ENCODE assay signal across 19 mouse cellular contexts in genomic region chr6:88943666-88944065, GRCm38 (mm10). TPM values are rescaled to one million over a fixed set of nuclear protein-coding genes. Genes with fewer than 3 reads are reported as not detected.
DNase-seq lines count a peak whose midpoint lies in the region; ATAC-seq lines count a peak whose summit lies in the region.
"Had no signal": no experiment of that assay in that cellular context is flagged by ENCODE, and none has a peak within 500 bp of the region (broad histone marks: within the 10 kb centered on the region; RNA-seq: fewer than 3 reads in every experiment).

No protein-coding gene starts in this region.

- H3K4me1 ChIP-seq in forebrain, embryonic 10.5 days = peaks cover 60% of the 10 kb centered on the region
- peaks cover 52% of the 10 kb centered on the region for H3K4me1 ChIP-seq in forebrain, embryonic 14.5 days (ENCODE audit: control insufficient read depth, insufficient read depth, low read length)
- H3K4me1 ChIP-seq in hindbrain, embryonic 13.5 days (replicated peaks) = peaks cover 63% of the 10 kb centered on the region
- peaks cover 58% of the 10 kb centered on the region for H3K4me1 ChIP-seq in midbrain, embryonic 12.5 days
- H3K4me1 ChIP-seq: liver, embryonic 12.5 days had no signal

- H3K36me3 ChIP-seq in forebrain, embryonic 10.5 days (replicated peaks) = no peaks in the 10 kb centered on the region
- no peaks in the 10 kb centered on the region for H3K36me3 ChIP-seq in forebrain, embryonic 14.5 days (ENCODE audit: control insufficient read depth, insufficient read depth, low read length)
- H3K36me3 ChIP-seq in hindbrain, embryonic 13.5 days = no peaks in the 10 kb centered on the region
- no peaks in the 10 kb centered on the region for H3K36me3 ChIP-seq in midbrain, embryonic 12.5 days
- H3K36me3 ChIP-seq: embryonic facial prominence, embryonic 10.5 days; liver, embryonic 12.5 days had no signal

- no peaks in the 10 kb centered on the region for H3K9me3 ChIP-seq in forebrain, embryonic 10.5 days
- no peaks in the 10 kb centered on the region for H3K9me3 ChIP-seq in forebrain, embryonic 14.5 days (replicated peaks; ENCODE audit: control insufficient read depth, low read length)
- H3K9me3 ChIP-seq in hindbrain, embryonic 13.5 days = no peaks in the 10 kb centered on the region
- H3K9me3 ChIP-seq in midbrain, embryonic 12.5 days = no peaks in the 10 kb centered on the region
- H3K9me3 ChIP-seq: embryonic facial prominence, embryonic 10.5 days; liver, embryonic 12.5 days had no signal

- peaks cover 18% of the 10 kb centered on the region for H3K27me3 ChIP-seq in forebrain, embryonic 10.5 days (ENCODE audit: poor library complexity, severe bottlenecking)
- H3K27me3 ChIP-seq in forebrain, embryonic 14.5 days (replicated peaks; ENCODE audit: control insufficient read depth, insufficient read depth, low read length) = no peaks in the 10 kb centered on the region
- H3K27me3 ChIP-seq in hindbrain, embryonic 13.5 days = no peaks in the 10 kb centered on the region
- H3K27me3 ChIP-seq in midbrain, embryonic 12.5 days = no peaks in the 10 kb centered on the region

- 81% methylated on average over 6 of the region's 6 CpGs for WGBS in forebrain, embryonic 10.5 days
- WGBS in forebrain, embryonic 14.5 days = 80% methylated on average over 6 of the region's 6 CpGs
- WGBS in hindbrain, embryonic 13.5 days = 69% methylated on average over 6 of the region's 6 CpGs
- WGBS in midbrain, embryonic 12.5 days = 68% methylated on average over 6 of the region's 6 CpGs

- peak overlapping the region; percentile 83; the same call in 1 of the 2 replicates for H3K27ac ChIP-seq in forebrain, embryonic 10.5 days
- peak overlapping the region; percentile 52; the same call in 1 of the 2 replicates for H3K27ac ChIP-seq in forebrain, embryonic 14.5 days (ENCODE audit: low read depth, low read length)
- peak overlapping the region; percentile 36 for H3K27ac ChIP-seq in hindbrain, embryonic 13.5 days
- H3K27ac ChIP-seq in midbrain, embryonic 12.5 days (replicated peaks) = peak overlapping the region; percentile 89; the same call in 1 of the 2 replicates
- H3K27ac ChIP-seq: liver, embryonic 12.5 days had no signal

- no peak overlapping the region for H3K4me3 ChIP-seq in forebrain, embryonic 10.5 days
- no peak overlapping the region for H3K4me3 ChIP-seq in forebrain, embryonic 14.5 days (ENCODE audit: low read depth, low read length)
- no peak overlapping the region for H3K4me3 ChIP-seq in hindbrain, embryonic 13.5 days
- no peak overlapping the region for H3K4me3 ChIP-seq in midbrain, embryonic 12.5 days
- H3K4me3 ChIP-seq: embryonic facial prominence, embryonic 10.5 days; liver, embryonic 12.5 days had no signal

- DNase-seq in forebrain, embryonic 10.5 days (ENCODE audit: extremely low spot score, low spot score) = no peak
- no peak for DNase-seq in forebrain, embryonic 14.5 days (ENCODE audit: low spot score)
- no peak for DNase-seq in thymus, adult 18-20 months
- DNase-seq in left cerebral cortex, postnatal 14 days (ENCODE audit: low spot score in 2 of 2) = no peak
- DNase-seq in lung, postnatal 14 days = no peak
- DNase-seq: B cell, adult 2 months; cerebellum, adult 9-10 months; gastrocnemius, postnatal 14 days; kidney, adult 18-20 months; kidney, postnatal 14 days; left cerebral cortex, postnatal 4 days; lung, adult 2 months; lung, postnatal 36 days; right cerebral cortex, postnatal 25 days had no signal

- no peak overlapping the region for H3K4me2 ChIP-seq in forebrain, embryonic 14.5 days (ENCODE audit: low read length)
- no peak overlapping the region for H3K4me2 ChIP-seq in hindbrain, embryonic 13.5 days
- H3K4me2 ChIP-seq in midbrain, embryonic 12.5 days (replicated peaks) = no peak overlapping the region
- H3K4me2 ChIP-seq: liver, embryonic 12.5 days had no signal

- no peak overlapping the region for H3K9ac ChIP-seq in forebrain, embryonic 14.5 days (ENCODE audit: low read length)
- no peak overlapping the region for H3K9ac ChIP-seq in hindbrain, embryonic 13.5 days
- H3K9ac ChIP-seq in midbrain, embryonic 12.5 days (replicated peaks) = no peak overlapping the region
- H3K9ac ChIP-seq: liver, embryonic 12.5 days had no signal

- intact Hi-C loops in left cerebral cortex, postnatal 14 days (cut with DNase I) = no loop called here

- no peak for ATAC-seq in forebrain, embryonic 14.5 days
- ATAC-seq in hindbrain, embryonic 13.5 days (ENCODE audit: low FRiP score) = no peak
- no peak for ATAC-seq in midbrain, embryonic 12.5 days (ENCODE audit: low FRiP score, low read depth)
- no peak for ATAC-seq in monocyte, adult 5-6 weeks (replicated peaks; ENCODE audit: insufficient number of reproducible peaks, low FRiP score, low TSS enrichment, poor library complexity, severe bottlenecking)
- ATAC-seq: liver, embryonic 12.5 days had no signal

RNA-seq across cellular contexts. Expression of gene Tpra1, which starts 41.6 kb away (rescaled TPM):
- 47.9 and 51.5 TPM in 2 replicates for polyA plus RNA-seq in forebrain, embryonic 10.5 days (2016; fragmentation: Nextera tagmentation; extraction: Ambion mirVana)
- polyA plus RNA-seq in forebrain, embryonic 14.5 days (2014; fragmentation: Nextera tagmentation; extraction: Ambion mirVana) = 32.9 and 41.2 TPM in 2 replicates
- 73.6 and 78.8 TPM in 2 replicates for polyA plus RNA-seq in hindbrain, embryonic 13.5 days (2015; fragmentation: Nextera tagmentation; extraction: Ambion mirVana)
- 53.6 and 61.7 TPM in 2 replicates for polyA plus RNA-seq in midbrain, embryonic 12.5 days (2016; fragmentation: Nextera tagmentation; extraction: Ambion mirVana)
- 24.4 to 70.1 TPM (median 35.2 TPM) in 3 replicates for total RNA-seq in monocyte, adult 5-6 weeks (2017)
- total RNA-seq in left cerebral cortex, postnatal 14 days (2021) = 10 to 100 TPM; 39.7 to 45.2 TPM

RNA-seq across cellular contexts. Expression of gene Mcm2, which starts 45.1 kb away (rescaled TPM):
- 305 and 322 TPM in 2 replicates for polyA plus RNA-seq in forebrain, embryonic 10.5 days (2016; fragmentation: Nextera tagmentation; extraction: Ambion mirVana)
- 71.1 and 82.8 TPM in 2 replicates for polyA plus RNA-seq in forebrain, embryonic 14.5 days (2014; fragmentation: Nextera tagmentation; extraction: Ambion mirVana)
- 43.0 and 43.7 TPM in 2 replicates for polyA plus RNA-seq in hindbrain, embryonic 13.5 days (2015; fragmentation: Nextera tagmentation; extraction: Ambion mirVana)
- polyA plus RNA-seq in midbrain, embryonic 12.5 days (2016; fragmentation: Nextera tagmentation; extraction: Ambion mirVana) = 157 and 158 TPM in 2 replicates
- total RNA-seq in monocyte, adult 5-6 weeks (2017) = 10.9 to 27.9 TPM (median 20.2 TPM) in 3 replicates
- total RNA-seq in left cerebral cortex, postnatal 14 days (2021) = 1 to 10 TPM; 3.6 to 3.8 TPM

Comparison
In these comparisons a context has a peak if more than half of its experiments do, and no peak if none do; other contexts are left out.
1. H3K27ac ChIP-seq: peak in every context shown above with its lines; median percentile 89 in midbrain, embryonic 12.5 days; 83 in forebrain, embryonic 10.5 days; 52 in forebrain, embryonic 14.5 days; 36 in hindbrain, embryonic 13.5 days.